Mouse (Mus musculus) kidney, postnatal 14 days (tissue): ENCODE data around the gene B3gnt9.

ENCODE experiments used
- DNase-seq: peaks from one replicate; pipeline ENCODE4 v3.0.0; 2022; ENCODE audit warnings: mixed read lengths

The B3gnt9 gene

GRCm38 (mm10) chr8:105209153-105210110, 45.5 kb downstream of the B3gnt9 start:
- DNase-seq, result no peak

GRCm38 (mm10) chr8:105207675-105208273, 47.2 kb downstream of the B3gnt9 start:
- DNase-seq, result no peak

- no peak for DNase-seq
Observed at GRCm38 (mm10) chr8:105206766-105207275, 48.1 kb downstream of the B3gnt9 start.

GRCm38 (mm10) chr8:105205748-105206147, 49.2 kb downstream of the B3gnt9 start:
- no peak for DNase-seq
